Mouse (Mus musculus): ENCODE data around the gene Klk10. TPM values are rescaled to one million over a fixed set of nuclear protein-coding genes. Genes with fewer than 3 reads are reported as not detected.

Gene Klk10
- total RNA-seq, 2 experiments from 2014 or later = not detected

DNA sequence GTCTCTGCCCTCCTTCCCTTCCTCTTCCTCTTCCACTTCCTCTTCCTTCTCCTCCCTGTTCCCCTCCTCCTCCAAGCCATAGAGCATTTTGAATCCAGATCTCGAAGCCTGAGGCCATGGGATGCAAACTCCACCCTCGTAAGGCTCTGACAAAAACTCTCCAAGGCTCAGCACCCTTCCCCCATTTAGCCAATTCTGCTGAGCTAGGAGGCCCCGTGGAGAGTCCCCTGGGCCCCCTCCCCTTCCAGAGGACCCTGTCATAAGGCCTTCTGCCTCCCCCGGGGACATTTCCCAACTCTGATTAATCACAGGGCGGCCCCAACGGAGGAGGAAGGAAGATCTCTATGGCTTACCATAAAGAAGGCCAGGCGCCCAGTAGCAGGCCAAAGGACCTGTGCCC lies 10.8 kb downstream of the Klk10 start, which contains the start of gene Klk9:
TSS of gene Klk9 (plus strand) at position 301 of the 400 bp plus-strand sequence.
- DNase-seq (ENCODE audit: low spot score in 2 of 2) = no peak

DNA sequence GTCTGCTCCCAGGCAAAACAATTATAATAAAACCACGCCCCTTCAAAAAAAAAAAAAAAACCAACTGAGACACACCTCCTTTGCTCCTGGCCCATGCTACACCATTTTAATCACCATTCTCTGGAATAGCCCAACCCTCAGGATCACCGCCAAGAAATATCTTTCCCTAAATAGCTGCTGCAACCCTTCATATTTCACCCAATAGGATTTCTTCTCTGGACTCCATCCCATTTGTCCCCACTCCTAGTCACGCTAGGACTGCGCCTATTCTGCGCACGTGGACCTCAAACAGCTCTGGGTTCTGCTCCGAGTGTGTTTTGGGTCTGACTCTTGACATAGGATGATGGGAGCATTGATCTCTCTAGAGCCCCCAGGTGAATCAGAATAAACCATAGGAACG lies 15.5 kb downstream of the Klk10 start:
- no peak for DNase-seq (ENCODE audit: low spot score in 2 of 2)

DNA sequence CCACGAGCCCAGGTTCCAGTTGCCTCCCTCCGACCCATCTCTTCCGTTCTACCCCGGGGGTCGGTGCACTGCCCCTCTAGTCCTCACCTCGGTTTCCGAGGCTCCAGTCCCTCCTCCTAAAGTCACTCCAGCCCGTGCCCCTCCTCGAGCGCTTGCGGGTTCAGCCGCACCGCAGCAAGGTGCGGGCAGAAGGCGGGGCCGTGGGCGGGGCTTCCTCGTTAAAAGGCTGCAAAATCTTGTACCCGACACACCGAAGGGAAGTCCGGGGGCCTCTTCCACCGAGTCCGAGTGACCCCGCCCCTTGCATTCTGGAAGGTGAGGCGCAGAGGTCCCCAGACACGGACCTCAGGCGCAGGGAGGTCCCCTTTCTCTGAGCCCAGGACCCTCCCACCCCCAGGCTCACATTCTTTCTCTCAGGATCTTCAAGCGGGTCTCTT lies 16.5 kb downstream of the Klk10 start, which contains the start of gene Klk8:
TSS of gene Klk8 (plus strand) at position 245 of the 437 bp plus-strand sequence.
- DNase-seq (ENCODE audit: low spot score in 2 of 2) = no peak

DNA sequence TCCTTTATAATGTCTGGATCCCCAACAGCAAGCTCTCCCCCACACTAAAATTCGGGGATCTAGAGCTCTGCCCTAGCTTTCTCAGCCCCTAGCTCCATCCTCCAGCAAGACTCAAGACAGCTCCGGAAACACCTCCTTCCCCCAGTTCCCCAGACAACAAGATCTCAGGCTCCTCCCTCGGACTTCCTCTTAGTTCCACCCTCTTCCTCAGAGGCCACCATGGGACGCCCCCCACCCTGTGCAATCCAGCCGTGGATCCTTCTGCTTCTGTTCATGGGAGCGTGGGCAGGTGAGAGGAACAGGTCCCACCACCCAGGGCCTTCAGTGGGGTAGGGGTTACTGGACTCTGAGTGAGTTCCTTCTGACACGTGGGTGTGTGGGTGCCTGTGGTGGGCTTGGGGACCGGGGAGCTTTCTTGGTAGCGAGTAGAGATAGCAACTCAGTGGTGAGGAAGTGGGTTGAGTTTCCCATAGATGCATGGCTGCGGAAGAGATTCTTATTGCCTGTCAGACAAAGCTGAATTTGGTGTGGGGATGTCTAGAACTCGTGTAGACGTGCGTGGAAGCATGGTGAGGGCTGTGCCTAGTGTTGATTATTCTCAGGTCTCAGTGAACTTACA lies 17.1 kb downstream of the Klk10 start:
- no peak for DNase-seq (ENCODE audit: low spot score in 2 of 2)

DNA sequence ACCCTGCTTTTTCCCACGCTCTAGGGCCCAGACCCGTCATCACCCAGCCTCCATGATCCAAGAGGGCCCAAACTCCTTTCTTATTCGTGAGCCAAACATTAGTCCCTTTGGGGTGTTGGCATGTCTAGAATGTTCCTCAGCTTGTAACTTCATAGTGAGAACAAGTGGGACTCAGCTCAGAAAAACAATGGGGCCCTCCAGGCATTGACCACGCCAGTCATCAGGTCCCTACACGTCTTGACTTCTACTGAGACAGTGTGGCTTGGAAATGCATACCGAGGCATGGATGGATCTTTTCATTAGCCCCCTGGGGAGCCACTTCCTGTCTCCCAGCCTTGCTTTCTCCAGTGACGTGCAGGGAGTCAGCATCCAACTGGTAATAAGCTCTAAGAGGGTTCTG lies 19.0 kb downstream of the Klk10 start:
- DNase-seq (ENCODE audit: low spot score in 2 of 2) = no peak

DNA sequence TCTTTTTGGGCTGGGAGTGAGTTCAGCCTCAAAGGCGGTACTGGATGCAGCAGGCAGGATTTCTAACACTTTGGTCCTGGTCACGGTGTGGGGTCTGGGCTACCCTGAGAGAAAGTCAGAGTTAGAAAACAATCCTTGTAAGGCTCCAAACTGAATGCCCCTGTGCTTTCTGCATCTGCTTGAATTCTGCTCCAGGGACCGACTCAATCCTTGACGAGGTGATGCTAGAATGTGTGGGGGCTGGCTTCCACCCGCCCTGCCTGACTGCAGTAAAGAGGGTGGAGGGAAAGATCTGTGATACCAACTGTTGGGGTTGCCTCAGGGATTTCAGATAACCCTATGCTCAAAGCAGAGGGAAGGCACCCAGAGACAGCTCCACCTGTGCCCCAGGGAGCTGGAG lies 30.2 kb downstream of the Klk10 start, which contains the start of gene Klk7:
TSS of gene Klk7 (plus strand) at position 301 of the 400 bp plus-strand sequence.
- no peak for DNase-seq (ENCODE audit: low spot score in 2 of 2)

DNA sequence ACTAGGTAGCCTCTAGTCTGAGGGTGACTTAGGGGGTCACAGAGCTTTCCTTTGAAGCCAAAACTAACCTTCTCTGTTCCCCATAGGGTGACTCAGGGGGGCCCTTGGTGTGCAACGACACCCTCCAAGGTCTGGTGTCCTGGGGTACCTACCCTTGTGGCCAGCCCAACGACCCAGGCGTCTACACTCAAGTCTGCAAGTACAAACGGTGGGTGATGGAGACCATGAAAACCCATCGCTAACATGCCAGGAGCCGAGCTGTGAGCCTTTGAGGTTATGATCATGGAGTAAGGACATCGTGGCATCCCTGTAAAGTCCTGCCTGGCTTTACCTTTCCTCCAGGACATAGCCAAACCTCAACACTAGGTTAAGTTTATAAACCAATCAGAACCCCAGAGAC lies 34.4 kb downstream of the Klk10 start:
- no peak for DNase-seq (ENCODE audit: low spot score in 2 of 2)

DNA sequence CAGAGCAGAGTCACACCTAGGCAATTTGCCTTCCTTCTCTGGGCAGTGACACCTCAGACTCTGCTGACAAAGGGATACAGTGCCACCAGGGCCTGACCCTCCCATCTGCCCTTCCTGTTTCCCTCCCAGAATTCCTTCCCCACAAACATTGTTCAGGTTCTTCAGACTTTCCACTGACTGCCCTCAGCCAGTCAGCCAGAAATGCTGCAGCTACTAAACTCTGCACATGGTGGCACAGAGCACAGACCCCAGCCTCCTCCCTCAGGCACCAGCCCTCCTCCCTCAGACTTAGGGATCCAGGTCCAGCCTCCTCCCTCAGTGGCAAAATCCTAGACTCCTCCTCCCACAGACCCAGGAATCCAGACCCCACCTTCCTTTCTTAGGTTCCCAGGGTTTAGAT lies 35.9 kb downstream of the Klk10 start:
- no peak for DNase-seq (ENCODE audit: low spot score in 2 of 2)

DNA sequence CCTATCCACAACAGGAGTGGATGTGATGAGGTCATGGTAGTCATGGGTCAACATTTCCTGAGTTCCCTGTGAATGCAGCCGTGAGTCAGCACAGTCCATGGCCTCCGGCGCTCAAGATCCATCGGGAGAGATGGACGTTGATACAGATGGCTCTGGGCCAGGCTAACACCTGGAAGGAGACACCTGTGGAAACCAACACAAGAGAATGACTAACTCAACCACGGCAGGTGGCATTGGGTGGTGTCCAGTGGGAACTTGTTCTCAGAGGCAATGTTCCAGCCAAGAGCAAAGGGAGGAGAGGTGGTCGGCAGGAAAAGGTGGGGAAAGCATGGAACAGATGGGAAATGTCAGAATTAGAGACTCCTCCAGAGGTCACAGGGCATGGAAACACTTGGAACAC lies 40.7 kb downstream of the Klk10 start:
- DNase-seq (ENCODE audit: low spot score in 2 of 2) = no peak

DNA sequence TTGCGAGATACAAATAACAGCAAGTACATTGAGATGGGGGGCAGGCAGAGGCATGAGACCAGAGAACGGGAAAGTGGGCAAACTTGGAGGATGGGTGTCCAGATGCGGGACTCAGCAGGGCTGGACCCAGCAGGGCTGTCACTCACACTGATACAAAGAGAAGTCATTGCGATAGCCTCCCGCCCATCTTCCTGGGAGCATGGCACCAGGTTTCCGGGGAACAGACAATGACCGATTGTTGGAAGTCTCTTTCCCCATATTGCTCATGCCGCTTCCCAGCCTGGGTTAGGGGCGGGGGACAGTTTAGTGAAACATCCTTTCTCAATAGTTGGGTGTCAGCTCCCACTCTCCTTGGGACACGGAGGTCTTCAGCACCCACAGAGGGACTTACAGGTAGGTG lies 43.4 kb downstream of the Klk10 start, which contains the start of gene Klk6:
TSS of gene Klk6 (plus strand) at position 301 of the 400 bp plus-strand sequence.
- no peak for DNase-seq (ENCODE audit: low spot score in 2 of 2)

DNA sequence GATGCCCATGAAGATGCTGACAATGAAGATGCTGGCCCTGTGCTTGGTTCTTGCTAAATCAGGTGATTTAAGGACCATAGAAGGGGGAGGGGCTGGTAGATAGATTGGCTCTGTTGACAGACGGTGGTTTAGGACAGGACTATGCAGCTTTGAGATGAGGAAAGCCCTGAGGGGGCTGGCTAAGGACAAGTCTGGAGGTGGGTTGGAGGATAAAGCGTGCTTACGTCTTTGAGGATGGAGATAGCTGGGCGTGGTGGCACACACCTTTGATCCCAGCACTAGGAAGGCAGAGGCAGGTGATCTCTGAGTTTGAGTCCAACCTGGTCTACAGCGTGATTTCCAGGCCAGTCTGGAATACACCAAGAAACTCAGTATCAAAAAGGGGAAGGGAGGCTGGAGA lies 45.2 kb downstream of the Klk10 start:
- no peak for DNase-seq (ENCODE audit: low spot score in 2 of 2)

DNA sequence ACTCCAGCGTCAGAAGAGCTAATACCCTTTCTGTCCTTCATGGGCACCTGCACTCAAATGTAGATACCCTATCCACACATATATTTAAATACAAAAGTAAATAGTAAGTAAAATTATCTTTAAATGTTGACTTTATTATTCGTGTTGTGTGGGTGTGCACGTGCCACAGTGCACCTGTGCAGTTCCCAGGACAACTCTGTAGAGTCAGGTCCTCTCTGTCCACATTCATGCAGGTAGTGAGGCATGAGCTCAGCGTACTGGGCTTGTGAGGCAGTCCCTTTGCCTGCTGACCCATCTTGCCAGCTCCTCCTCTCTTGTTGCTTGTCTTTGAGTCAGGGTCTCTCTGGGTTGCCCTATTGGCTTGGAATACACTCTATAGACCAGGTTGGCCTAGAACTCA lies 46.9 kb downstream of the Klk10 start:
- no peak for DNase-seq (ENCODE audit: low spot score in 2 of 2)

DNA sequence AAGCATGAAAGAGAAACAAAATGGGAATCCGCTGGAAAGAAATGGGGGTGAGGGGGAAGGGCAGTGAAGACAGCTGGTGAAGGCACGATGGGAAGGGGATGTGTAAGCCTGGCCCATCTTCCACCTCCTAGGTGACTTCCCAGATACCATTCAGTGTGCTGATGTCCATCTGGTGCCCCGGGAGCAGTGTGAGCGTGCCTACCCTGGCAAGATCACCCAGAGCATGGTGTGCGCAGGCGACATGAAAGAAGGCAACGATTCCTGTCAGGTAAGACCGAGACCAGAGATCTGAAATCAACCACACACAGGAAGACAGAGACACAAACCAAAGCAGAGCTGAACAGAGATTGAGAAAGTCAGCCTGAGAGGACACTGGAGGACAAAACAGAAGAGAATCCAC lies 48.2 kb downstream of the Klk10 start:
- no peak for DNase-seq (ENCODE audit: low spot score in 2 of 2)

Other genes starting within 250 kb of the Klk10 start
- gene Cd33, start 236.6 kb upstream of the Klk10 start, total RNA-seq (2021) = 1 to 10 TPM; 3.9 to 4.8 TPM
- 1 to 10 TPM; 5.2 to 6.0 TPM for gene Zfp658, start 218.8 kb upstream of the Klk10 start, total RNA-seq (2021)
- gene Zfp719, start 201.4 kb upstream of the Klk10 start, total RNA-seq (2021) = 10 to 100 TPM; 16.3 to 20.9 TPM
- gene Zfp819, start 173.9 kb upstream of the Klk10 start, total RNA-seq (2021) = under 1 TPM in 1 of 2 experiments, not detected in 1; 0.26 TPM
- gene Ceacam18, start 146.3 kb upstream of the Klk10 start, total RNA-seq (2021) = not detected
- gene Siglece, start 120.9 kb upstream of the Klk10 start, total RNA-seq (2021) = under 1 TPM; 0.82 to 0.91 TPM
- 1 to 10 TPM; 9.0 to 9.5 TPM for gene Ctu1, start 109.0 kb upstream of the Klk10 start, total RNA-seq (2021)
- not detected for gene Klk14, start 90.6 kb upstream of the Klk10 start, total RNA-seq (2021)
- gene Klk13, start 68.5 kb upstream of the Klk10 start, total RNA-seq (2021) = not detected
- gene Klk12, start 12.1 kb upstream of the Klk10 start, total RNA-seq (2021) = not detected
- not detected for gene Klk11, start 6.4 kb upstream of the Klk10 start, total RNA-seq (2021)
- not detected for gene Klk9, start 10.9 kb downstream of the Klk10 start, total RNA-seq (2021)
- 1 to 10 TPM; 3.2 to 3.7 TPM for gene Klk8, start 16.5 kb downstream of the Klk10 start, total RNA-seq (2021)
- not detected for gene Klk7, start 30.3 kb downstream of the Klk10 start, total RNA-seq (2021)
- 1 to 10 TPM; 1.6 to 1.9 TPM for gene Klk6, start 43.5 kb downstream of the Klk10 start, total RNA-seq (2021)
- not detected for gene Klk5, start 60.9 kb downstream of the Klk10 start, total RNA-seq (2021)
- gene Klk4, start 100.1 kb downstream of the Klk10 start, total RNA-seq (2021) = not detected
- gene Klk15, start 152.7 kb downstream of the Klk10 start, total RNA-seq (2021) = not detected
- gene Klk1b8, start 169.6 kb downstream of the Klk10 start, total RNA-seq (2021) = not detected
- gene Klk1b1, start 185.7 kb downstream of the Klk10 start, total RNA-seq (2021) = not detected
- gene Klk1b9, start 195.0 kb downstream of the Klk10 start, total RNA-seq (2021) = not detected
- gene Klk1b11, start 214.8 kb downstream of the Klk10 start, total RNA-seq (2021) = not detected
- gene Klk1b26, start 231.1 kb downstream of the Klk10 start, total RNA-seq (2021) = not detected

All from left cerebral cortex, adult 18-20 months (tissue).